Mouse (Mus musculus): ENCODE data around the gene Lsm7.
A peak's percentile ranks its signal among the peaks of the same experiment; 100 is the strongest.

Gene Lsm7

GRCm38 (mm10) chr10:80854913-80855748 is at the start of gene Lsm7, which contains the start of gene Sppl2b:
Gene Lsm7 (minus strand): TSS chr10:80855209.
Gene Sppl2b (plus strand): TSS chr10:80855275.
- peak; percentile 98 for DNase-seq

- no peak for DNase-seq
These were observed 49.7 kb upstream of the Lsm7 start for GRCm38 (mm10) chr10:80904709-80905108.

GRCm38 (mm10) chr10:80904004-80904693 is 49.1 kb upstream of the Lsm7 start:
- peak in 1 of 2 experiments; percentile 17 for DNase-seq

GRCm38 (mm10) chr10:80903282-80903681 is 48.3 kb upstream of the Lsm7 start:
- DNase-seq, result no peak

- no peak for DNase-seq
These were observed 47.4 kb upstream of the Lsm7 start for GRCm38 (mm10) chr10:80902273-80902940.

GRCm38 (mm10) chr10:80901409-80902272 is 46.6 kb upstream of the Lsm7 start:
- no peak for DNase-seq

GRCm38 (mm10) chr10:80900318-80901247 is 45.6 kb upstream of the Lsm7 start, which contains the start of gene Timm13:
Gene Timm13 (minus strand): TSS chr10:80900969.
- peak; percentile 97 to 98 for DNase-seq

- DNase-seq, result no peak
These were observed 44.7 kb upstream of the Lsm7 start for GRCm38 (mm10) chr10:80899591-80900317.

- DNase-seq, result no peak
These were observed 44.1 kb upstream of the Lsm7 start for GRCm38 (mm10) chr10:80899074-80899473.

GRCm38 (mm10) chr10:80897861-80898510 is 43.0 kb upstream of the Lsm7 start:
- DNase-seq, result no peak

GRCm38 (mm10) chr10:80896581-80897485 is 41.8 kb upstream of the Lsm7 start:
- no peak for DNase-seq

- no peak for DNase-seq
These were observed 40.7 kb upstream of the Lsm7 start for GRCm38 (mm10) chr10:80895697-80896096.

- no peak for DNase-seq
These were observed 40.1 kb upstream of the Lsm7 start for GRCm38 (mm10) chr10:80895100-80895499.

- peak; percentile 76 to 85 for DNase-seq
These were observed 32.2 kb upstream of the Lsm7 start for GRCm38 (mm10) chr10:80887181-80887580.

GRCm38 (mm10) chr10:80881301-80881700 is 26.3 kb upstream of the Lsm7 start:
- peak; percentile 78 to 81 for DNase-seq

GRCm38 (mm10) chr10:80880901-80881300 is 25.9 kb upstream of the Lsm7 start:
- no peak for DNase-seq

GRCm38 (mm10) chr10:80880131-80880641 is 25.2 kb upstream of the Lsm7 start:
- peak; percentile 73 to 76 for DNase-seq

GRCm38 (mm10) chr10:80876594-80876993 is 21.6 kb upstream of the Lsm7 start:
- DNase-seq, result no peak

All from cerebellum, postnatal 36 days (tissue).